Mouse (Mus musculus) heart, embryonic 15.5 days (tissue): ENCODE measurements around the gene Phldb2. TPM values are rescaled to one million over a fixed set of nuclear protein-coding genes. Genes with fewer than 3 reads are reported as not detected.

Experiments used
- ATAC-seq: fragments of 200-750 bp; cut with Nextera tagmentation; replicated peaks from 2 replicates; pipeline ENCODE4 v1.8.0; 2017; ENCODE audit warnings: low read depth, moderate TSS enrichment; ENCODE audit not compliant: insufficient number of reproducible peaks, insufficient read depth, low FRiP score
- H3K27ac ChIP-seq: fragments of 300-500 bp; sonication (generic); 2 replicates; pipeline ENCODE4 v1.5.1; 2015; ENCODE audit warnings: mild to moderate bottlenecking, inconsistent platforms
- H3K27me3 ChIP-seq: fragments of 300-500 bp; sonication (generic); 2 replicates; pipeline ENCODE4 v1.6.1; 2015; ENCODE audit warnings: inconsistent platforms
- H3K36me3 ChIP-seq: fragments of 300-500 bp; sonication (generic); 2 replicates; pipeline ENCODE4 v1.6.1; 2015; ENCODE audit warnings: mild to moderate bottlenecking, inconsistent platforms
- H3K4me1 ChIP-seq: fragments of 300-500 bp; sonication (generic); replicated peaks from 2 replicates; pipeline ENCODE4 v1.6.1; 2015; ENCODE audit warnings: inconsistent platforms
- H3K4me2 ChIP-seq: fragments of 300-500 bp; sonication (generic); 2 replicates; pipeline ENCODE4 v1.6.1; 2015; ENCODE audit warnings: inconsistent platforms, mild to moderate bottlenecking, moderate library complexity
- H3K4me3 ChIP-seq: fragments of 300-500 bp; sonication (generic); 2 replicates; pipeline ENCODE4 v1.5.1; 2015; ENCODE audit warnings: mild to moderate bottlenecking, inconsistent platforms
- H3K9ac ChIP-seq: fragments of 300-500 bp; sonication (generic); 2 replicates; pipeline ENCODE4 v1.6.1; 2015; ENCODE audit warnings: mild to moderate bottlenecking, inconsistent platforms
- H3K9me3 ChIP-seq: fragments of 300-500 bp; sonication (generic); replicated peaks from 2 replicates; pipeline ENCODE4 v1.6.1; 2016; ENCODE audit warnings: inconsistent platforms
- WGBS: fragments of 180-500 bp; shearing (Covaris S2); methylation state at CpG from one replicate; pipeline ENCODE4 v1.1.7; 2015; ENCODE audit warnings: mixed read lengths; 5-methylcytosine and 5-hydroxymethylcytosine counted together
- polyA plus RNA-seq: library from polyadenylated mRNA; unstranded; fragments of >200 nt; fragmentation: Nextera tagmentation; extraction: Ambion mirVana; gene quantifications from 2 replicates; pipeline ENCODE4 v1.2.1, GENCODE M21; 2015

Gene Phldb2
- polyA plus RNA-seq, 1 experiment from 2014 or later = 39.8 TPM

- Histone ChIP-seq H3K9me3 (no peaks in the 10 kb centered on the region), H3K4me1 (no peaks in the 10 kb centered on the region), H3K27me3 (no peaks in the 10 kb centered on the region), H3K4me2 (no peak overlapping the region), H3K4me3 (no peak overlapping the region), H3K9ac (no peak overlapping the region), H3K36me3 (peaks cover 52% of the 10 kb centered on the region), H3K27ac (no peak overlapping the region)
- WGBS = 32% methylated on average over 8 of the region's 8 CpGs
- no peak for ATAC-seq
Observed at GRCm38 (mm10) chr16:45786639-45787038, 166.8 kb downstream of the Phldb2 start.

- H3K36me3 ChIP-seq = peaks cover 68% of the 10 kb centered on the region
Observed at GRCm38 (mm10) chr16:45780001-45780400, 173.4 kb downstream of the Phldb2 start.

GRCm38 (mm10) chr16:45774813-45775212, 178.6 kb downstream of the Phldb2 start:
- peaks cover 84% of the 10 kb centered on the region for H3K36me3 ChIP-seq
- no peak for ATAC-seq
- H3K27ac ChIP-seq = no peak overlapping the region
- WGBS = 82% methylated on average over 5 of the region's 5 CpGs
- H3K4me1 ChIP-seq = no peaks in the 10 kb centered on the region
- H3K4me2 ChIP-seq = no peak overlapping the region
- no peaks in the 10 kb centered on the region for H3K9me3 ChIP-seq
- H3K4me3 ChIP-seq = no peak overlapping the region
- H3K9ac ChIP-seq = no peak overlapping the region
- no peaks in the 10 kb centered on the region for H3K27me3 ChIP-seq

More at GRCm38 (mm10) chr16:45780001-45780400, 173.4 kb downstream of the Phldb2 start:
- Histone ChIP-seq H3K27me3 (no peaks in the 10 kb centered on the region), H3K4me3 (no peak overlapping the region), H3K27ac (no peak overlapping the region), H3K4me1 (no peaks in the 10 kb centered on the region), H3K4me2 (no peak overlapping the region), H3K9ac (no peak overlapping the region), H3K9me3 (no peaks in the 10 kb centered on the region)
- no peak for ATAC-seq
- 73% methylated on average over 6 of the region's 6 CpGs for WGBS

GRCm38 (mm10) chr16:45770914-45771313, 182.5 kb downstream of the Phldb2 start:
- H3K36me3 ChIP-seq = peaks cover 82% of the 10 kb centered on the region
- 83% methylated on average over 6 of the region's 6 CpGs for WGBS
- ATAC-seq = no peak
- no peaks in the 10 kb centered on the region for H3K4me1 ChIP-seq
- H3K9ac ChIP-seq = no peak overlapping the region
- no peak overlapping the region for H3K27ac ChIP-seq
- H3K4me3 ChIP-seq = no peak overlapping the region
- H3K4me2 ChIP-seq = no peak overlapping the region
- H3K9me3 ChIP-seq = no peaks in the 10 kb centered on the region
- no peaks in the 10 kb centered on the region for H3K27me3 ChIP-seq

GRCm38 (mm10) chr16:45767853-45768640, 185.4 kb downstream of the Phldb2 start:
- peaks cover 65% of the 10 kb centered on the region for H3K36me3 ChIP-seq
- no peak overlapping the region for H3K4me2 ChIP-seq
- H3K9me3 ChIP-seq = no peaks in the 10 kb centered on the region
- WGBS = 66% methylated on average over 10 of the region's 10 CpGs
- H3K4me1 ChIP-seq = 0 out of 2 replicates have a peak, but pooled peaks cover 4% of the 10 kb centered on the region
- peak overlapping the region; percentile 12; the same call in 1 of the 2 replicates for H3K27ac ChIP-seq
- no peaks in the 10 kb centered on the region for H3K27me3 ChIP-seq
- H3K4me3 ChIP-seq = no peak overlapping the region
- ATAC-seq = no peak
- no peak overlapping the region for H3K9ac ChIP-seq

GRCm38 (mm10) chr16:45767434-45767833, 186.0 kb downstream of the Phldb2 start:
- Histone ChIP-seq H3K9ac (no peak overlapping the region), H3K27me3 (no peaks in the 10 kb centered on the region), H3K36me3 (peaks cover 66% of the 10 kb centered on the region), H3K4me1 (0 out of 2 replicates have a peak, but pooled peaks cover 4% of the 10 kb centered on the region), H3K4me2 (no peak overlapping the region), H3K4me3 (no peak overlapping the region), H3K27ac (0 out of 2 replicates have a peak overlapping the region, but pooled peaks have one; percentile 12), H3K9me3 (no peaks in the 10 kb centered on the region)
- ATAC-seq = no peak
- 56% methylated on average over 4 of the region's 4 CpGs for WGBS

- WGBS = 73% methylated on average over 7 of the region's 7 CpGs
- no peaks in the 10 kb centered on the region for H3K27me3 ChIP-seq
- no peak overlapping the region for H3K4me3 ChIP-seq
- H3K4me1 ChIP-seq = 0 out of 2 replicates have a peak, but pooled peaks cover 4% of the 10 kb centered on the region
- no peak for ATAC-seq
- no peak overlapping the region for H3K9ac ChIP-seq
- no peaks in the 10 kb centered on the region for H3K9me3 ChIP-seq
- no peak overlapping the region for H3K4me2 ChIP-seq
- peaks cover 58% of the 10 kb centered on the region for H3K36me3 ChIP-seq
- H3K27ac ChIP-seq = no peak overlapping the region
Observed at GRCm38 (mm10) chr16:45765801-45766494, 187.4 kb downstream of the Phldb2 start.

GRCm38 (mm10) chr16:45765102-45765501, 188.3 kb downstream of the Phldb2 start:
- H3K4me3 ChIP-seq = no peak overlapping the region
- H3K9ac ChIP-seq = no peak overlapping the region
- H3K27me3 ChIP-seq = no peaks in the 10 kb centered on the region
- H3K4me1 ChIP-seq = 0 out of 2 replicates have a peak, but pooled peaks cover 4% of the 10 kb centered on the region
- H3K4me2 ChIP-seq = no peak overlapping the region
- WGBS = 72% methylated on average over 3 of the region's 3 CpGs
- no peak overlapping the region for H3K27ac ChIP-seq
- no peak for ATAC-seq
- no peaks in the 10 kb centered on the region for H3K9me3 ChIP-seq
- H3K36me3 ChIP-seq = peaks cover 56% of the 10 kb centered on the region

- H3K4me1 ChIP-seq = 0 out of 2 replicates have a peak, but pooled peaks cover 4% of the 10 kb centered on the region
- no peak for ATAC-seq
- peaks cover 47% of the 10 kb centered on the region for H3K36me3 ChIP-seq
- WGBS = 54% methylated on average over 13 of the region's 13 CpGs
- no peaks in the 10 kb centered on the region for H3K27me3 ChIP-seq
- H3K27ac ChIP-seq = no peak overlapping the region
- H3K9ac ChIP-seq = no peak overlapping the region
- H3K4me3 ChIP-seq = no peak overlapping the region
- no peak overlapping the region for H3K4me2 ChIP-seq
- H3K9me3 ChIP-seq = no peaks in the 10 kb centered on the region
Observed at GRCm38 (mm10) chr16:45762859-45763505, 190.4 kb downstream of the Phldb2 start.

GRCm38 (mm10) chr16:45761425-45761824, 192.0 kb downstream of the Phldb2 start:
- 64% methylated on average over 1 of the region's 1 CpGs for WGBS
- Histone ChIP-seq H3K4me3 (no peak overlapping the region), H3K36me3 (peaks cover 44% of the 10 kb centered on the region)

GRCm38 (mm10) chr16:45758726-45759269, 194.6 kb downstream of the Phldb2 start:
- H3K27ac ChIP-seq = no peak overlapping the region; the same call in 1 of the 2 replicates
- H3K27me3 ChIP-seq = no peaks in the 10 kb centered on the region
- H3K9me3 ChIP-seq = no peaks in the 10 kb centered on the region
- H3K9ac ChIP-seq = no peak overlapping the region
- no peak for ATAC-seq
- H3K36me3 ChIP-seq = peaks cover 32% of the 10 kb centered on the region
- no peak overlapping the region for H3K4me2 ChIP-seq
- 0 out of 2 replicates have a peak, but pooled peaks cover 7% of the 10 kb centered on the region for H3K4me1 ChIP-seq
- 84% methylated on average over 9 of the region's 9 CpGs for WGBS
- no peak overlapping the region for H3K4me3 ChIP-seq

More at GRCm38 (mm10) chr16:45761425-45761824, 192.0 kb downstream of the Phldb2 start:
- Histone ChIP-seq H3K4me2 (no peak overlapping the region), H3K4me1 (0 out of 2 replicates have a peak, but pooled peaks cover 7% of the 10 kb centered on the region), H3K27ac (no peak overlapping the region), H3K9me3 (no peaks in the 10 kb centered on the region), H3K27me3 (no peaks in the 10 kb centered on the region), H3K9ac (no peak overlapping the region)
- ATAC-seq = no peak
